9 mouse cellular contexts compared by ENCODE assay signal in genomic region chr2:77171444-77172240, GRCm38 (mm10). TPM values are rescaled to one million over a fixed set of nuclear protein-coding genes. Genes with fewer than 3 reads are reported as not detected.
DNase-seq lines count a peak whose midpoint lies in the region; ATAC-seq and TF ChIP-seq lines count a peak whose summit lies in the region.
"Had no signal": no experiment of that assay in that cellular context is flagged by ENCODE, and none has a peak within 500 bp of the region (broad histone marks: within the 10 kb centered on the region; RNA-seq: fewer than 3 reads in every experiment).

No protein-coding gene starts in this region.

- 20% methylated on average over 23 of the region's 23 CpGs for WGBS in intestine, embryonic 14.5 days
- 41% methylated on average over 23 of the region's 23 CpGs for WGBS in limb, embryonic 10.5 days
- 30% methylated on average over 23 of the region's 23 CpGs for WGBS in midbrain, embryonic 11.5 days
- WGBS in thymus, adult 2 months, result 86% methylated on average over 23 of the region's 23 CpGs

- no peak for TF ChIP-seq CTCF in thymus, adult 2 months (IDR thresholded peaks at IDR 0.05; ENCODE audit: borderline replicate concordance, control insufficient read depth, extremely low read depth, insufficient read depth, low read length, poor library complexity)

- peak; percentile 56 for ATAC-seq in intestine, embryonic 14.5 days (replicated peaks; ENCODE audit: low FRiP score, low TSS enrichment, low read depth)
- peak; percentile 67 for ATAC-seq in midbrain, embryonic 11.5 days (ENCODE audit: low FRiP score)

- H3K4me3 ChIP-seq in intestine, embryonic 14.5 days (ENCODE audit: low read depth, low read length), result peak overlapping the region; percentile 11; the same call in 1 of the 2 replicates
- H3K4me3 ChIP-seq in limb, embryonic 10.5 days, result peak overlapping the region; percentile 19; the same call in 1 of the 2 replicates
- H3K4me3 ChIP-seq in midbrain, embryonic 11.5 days (ENCODE audit: low read depth, low read length), result no peak overlapping the region
- H3K4me3 ChIP-seq in thymus, adult 2 months (ENCODE audit: control insufficient read depth, insufficient read depth, low read length), result no peak overlapping the region

- H3K9ac ChIP-seq in intestine, embryonic 14.5 days (ENCODE audit: low read length), result no peak overlapping the region
- H3K9ac ChIP-seq in midbrain, embryonic 11.5 days (ENCODE audit: low read length), result peak overlapping the region; percentile 36; the same call in 1 of the 2 replicates

- no peaks in the 10 kb centered on the region for H3K9me3 ChIP-seq in intestine, embryonic 14.5 days (ENCODE audit: control insufficient read depth, low read length)
- no peaks in the 10 kb centered on the region for H3K9me3 ChIP-seq in limb, embryonic 10.5 days (replicated peaks)
- H3K9me3 ChIP-seq in midbrain, embryonic 11.5 days (ENCODE audit: control insufficient read depth, low read length), result no peaks in the 10 kb centered on the region

- no peak for TF ChIP-seq POLR2A in thymus, adult 2 months (IDR thresholded peaks at IDR 0.05; ENCODE audit: control insufficient read depth, extremely low read depth, insufficient read depth, low read length, poor library complexity)

- peaks cover 30% of the 10 kb centered on the region for H3K4me1 ChIP-seq in intestine, embryonic 14.5 days (replicated peaks; ENCODE audit: control insufficient read depth, insufficient read depth, low read length)
- peaks cover 50% of the 10 kb centered on the region for H3K4me1 ChIP-seq in limb, embryonic 10.5 days
- peaks cover 26% of the 10 kb centered on the region for H3K4me1 ChIP-seq in midbrain, embryonic 11.5 days (ENCODE audit: control insufficient read depth, insufficient read depth, low read length)
- H3K4me1 ChIP-seq in thymus, adult 2 months (replicated peaks; ENCODE audit: control insufficient read depth, insufficient read depth, low read length), result peaks cover 12% of the 10 kb centered on the region

- peak overlapping the region; percentile 92 for H3K4me2 ChIP-seq in intestine, embryonic 14.5 days (ENCODE audit: low read length)
- H3K4me2 ChIP-seq in midbrain, embryonic 11.5 days, result peak overlapping the region; percentile 40

- peak; percentile 23 for DNase-seq in right cerebral cortex, postnatal 25 days
- no peak for DNase-seq in right cerebral cortex, postnatal 10 days (ENCODE audit: low spot score in 2 of 2)
- peak; percentile 26 for DNase-seq in gastrocnemius, postnatal 10 days
- DNase-seq in intestine, embryonic 14.5 days (ENCODE audit: low spot score), result no peak
- peak; percentile 47 for DNase-seq in limb, embryonic 10.5 days (ENCODE audit: low spot score)
- DNase-seq in midbrain, embryonic 11.5 days (ENCODE audit: low spot score, missing footprints), result peak; percentile 91
- peak; percentile 32 to 40 for DNase-seq in urinary bladder, postnatal 36 days (ENCODE audit: low spot score in 2 of 2)
- DNase-seq in thymus, adult 2 months, result no peak

- no peaks in the 10 kb centered on the region for H3K36me3 ChIP-seq in intestine, embryonic 14.5 days (ENCODE audit: control insufficient read depth, insufficient read depth, low read length)
- no peaks in the 10 kb centered on the region for H3K36me3 ChIP-seq in limb, embryonic 10.5 days
- H3K36me3 ChIP-seq in midbrain, embryonic 11.5 days (ENCODE audit: control insufficient read depth, insufficient read depth, low read length), result no peaks in the 10 kb centered on the region
- H3K36me3 ChIP-seq in thymus, adult 2 months (ENCODE audit: control insufficient read depth, insufficient read depth, low read length), result no peaks in the 10 kb centered on the region

- H3K27me3 ChIP-seq in intestine, embryonic 14.5 days (replicated peaks; ENCODE audit: control insufficient read depth, insufficient read depth, low read length), result no peaks in the 10 kb centered on the region
- no peaks in the 10 kb centered on the region for H3K27me3 ChIP-seq in limb, embryonic 10.5 days (ENCODE audit: low read depth, poor library complexity, severe bottlenecking)
- no peaks in the 10 kb centered on the region for H3K27me3 ChIP-seq in midbrain, embryonic 11.5 days (ENCODE audit: control insufficient read depth, insufficient read depth, low read length)
- H3K27me3 ChIP-seq in thymus, adult 2 months (ENCODE audit: control insufficient read depth, insufficient read depth, low read length), result no peaks in the 10 kb centered on the region
- H3K27me3 ChIP-seq: Patski had no signal

- H3K27ac ChIP-seq in intestine, embryonic 14.5 days (ENCODE audit: low read depth), result peak overlapping the region; percentile 69
- peak overlapping the region; percentile 59 for H3K27ac ChIP-seq in limb, embryonic 10.5 days
- no peak overlapping the region for H3K27ac ChIP-seq in midbrain, embryonic 11.5 days (ENCODE audit: low read depth, low read length)
- no peak overlapping the region for H3K27ac ChIP-seq in thymus, adult 2 months (ENCODE audit: control insufficient read depth, insufficient read depth, low read length)

RNA-seq across cellular contexts. Expression of gene Ccdc141, which starts 1.2 kb away (rescaled TPM):
- 10 to 100 TPM; 65.1 to 71.3 TPM for total RNA-seq in gastrocnemius, postnatal 10 days (2021)
- polyA plus RNA-seq in intestine, embryonic 14.5 days (2014; fragmentation: Nextera tagmentation; extraction: Ambion mirVana), result 7.2 and 7.4 TPM in 2 replicates
- 2.1 and 4.4 TPM in 2 replicates for polyA plus RNA-seq in limb, embryonic 10.5 days (2016; fragmentation: Nextera tagmentation; extraction: Ambion mirVana)
- 2.5 and 4.4 TPM in 2 replicates for polyA plus RNA-seq in midbrain, embryonic 11.5 days (2014; fragmentation: Nextera tagmentation; extraction: Ambion mirVana)
- polyA plus RNA-seq in thymus, adult 2 months (2012; rRNA removed), result 1.5 and 3.8 TPM in 2 replicates

Comparison
In these comparisons a context has a peak if more than half of its experiments do, and no peak if none do; other contexts are left out.
1. DNase-seq: peak in right cerebral cortex, postnatal 25 days (single experiment), gastrocnemius, postnatal 10 days (single experiment), limb, embryonic 10.5 days (single experiment), midbrain, embryonic 11.5 days (single experiment) and urinary bladder, postnatal 36 days (2 of 2); none in right cerebral cortex, postnatal 10 days (0 of 2), intestine, embryonic 14.5 days (single experiment) and thymus, adult 2 months (single experiment).
2. H3K27ac ChIP-seq: peak in intestine, embryonic 14.5 days (single experiment) and limb, embryonic 10.5 days (single experiment); none in midbrain, embryonic 11.5 days (single experiment) and thymus, adult 2 months (single experiment).
3. H3K4me3 ChIP-seq: peak in intestine, embryonic 14.5 days (single experiment) and limb, embryonic 10.5 days (single experiment); none in midbrain, embryonic 11.5 days (single experiment) and thymus, adult 2 months (single experiment).